8 mouse cellular contexts compared by ENCODE assay signal in the genomic region with DNA sequence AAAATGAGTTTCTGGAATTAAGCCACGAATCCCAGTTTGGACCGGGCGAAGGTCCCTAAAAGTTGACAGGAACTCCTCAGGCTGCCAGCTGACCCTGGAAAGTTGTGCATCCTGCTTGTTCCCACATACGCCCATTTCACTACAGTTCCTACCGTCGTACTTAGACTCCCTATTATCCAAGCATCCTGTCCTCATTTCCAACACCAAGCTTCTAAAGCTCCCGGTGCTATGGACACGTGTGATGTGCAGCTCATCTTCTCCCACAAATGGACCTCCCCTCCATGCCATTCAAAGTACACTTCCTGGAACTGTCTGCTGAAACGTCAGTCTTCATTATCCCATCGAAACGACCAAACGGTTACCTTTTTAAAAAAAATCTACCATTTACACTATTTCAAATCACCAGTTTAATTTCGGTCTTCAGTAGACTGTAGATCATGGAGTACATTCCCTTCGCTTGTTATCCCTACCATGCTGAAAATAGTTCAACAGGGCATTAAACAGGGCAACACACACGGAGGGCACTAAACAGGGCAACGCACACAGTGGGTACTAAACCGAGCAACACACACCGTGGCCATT. TPM values are rescaled to one million over a fixed set of nuclear protein-coding genes. Genes with fewer than 3 reads are reported as not detected.
DNase-seq lines count a peak whose midpoint lies in the region; ATAC-seq and TF ChIP-seq lines count a peak whose summit lies in the region.

No protein-coding gene starts in this region.

- H3K36me3 ChIP-seq in embryonic facial prominence, embryonic 10.5 days (replicated peaks) = peaks cover 4% of the 10 kb centered on the region; the same call in 1 of the 2 replicates
- H3K36me3 ChIP-seq in hindbrain, embryonic 10.5 days = peaks cover 4% of the 10 kb centered on the region
- H3K36me3 ChIP-seq in limb, embryonic 12.5 days = no peaks in the 10 kb centered on the region
- no peaks in the 10 kb centered on the region for H3K36me3 ChIP-seq in midbrain, embryonic 16.5 days (ENCODE audit: control insufficient read depth, insufficient read depth, low read length)

- peaks cover 17% of the 10 kb centered on the region for H3K4me1 ChIP-seq in embryonic facial prominence, embryonic 10.5 days
- H3K4me1 ChIP-seq in hindbrain, embryonic 10.5 days (replicated peaks) = peaks cover 24% of the 10 kb centered on the region
- peaks cover 23% of the 10 kb centered on the region for H3K4me1 ChIP-seq in limb, embryonic 12.5 days (replicated peaks)
- H3K4me1 ChIP-seq in midbrain, embryonic 16.5 days (ENCODE audit: control insufficient read depth, insufficient read depth, low read length) = peaks cover 19% of the 10 kb centered on the region

- no peak for ATAC-seq in limb, embryonic 12.5 days (ENCODE audit: insufficient number of reproducible peaks, insufficient read depth, low FRiP score, low TSS enrichment, low read depth)
- peak; percentile 19; the same call in 1 of the 2 replicates for ATAC-seq in midbrain, embryonic 16.5 days

- H3K27me3 ChIP-seq in embryonic facial prominence, embryonic 10.5 days (replicated peaks; ENCODE audit: low read depth, poor library complexity, severe bottlenecking) = no peaks in the 10 kb centered on the region
- H3K27me3 ChIP-seq in hindbrain, embryonic 10.5 days (ENCODE audit: insufficient read depth, poor library complexity, severe bottlenecking) = no peaks in the 10 kb centered on the region
- H3K27me3 ChIP-seq in limb, embryonic 12.5 days = no peaks in the 10 kb centered on the region
- H3K27me3 ChIP-seq in midbrain, embryonic 16.5 days (ENCODE audit: control insufficient read depth, insufficient read depth, low read depth, low read length) = no peaks in the 10 kb centered on the region

- 16% methylated on average over 18 of the region's 18 CpGs for WGBS in embryonic facial prominence, embryonic 10.5 days
- WGBS in hindbrain, embryonic 10.5 days = 18% methylated on average over 18 of the region's 18 CpGs
- 17% methylated on average over 18 of the region's 18 CpGs for WGBS in limb, embryonic 12.5 days
- WGBS in midbrain, embryonic 16.5 days = 14% methylated on average over 18 of the region's 18 CpGs

- peak overlapping the region; percentile 79 for H3K4me2 ChIP-seq in limb, embryonic 12.5 days
- peak overlapping the region; percentile 90 for H3K4me2 ChIP-seq in midbrain, embryonic 16.5 days (ENCODE audit: low read length)

- H3K9ac ChIP-seq in limb, embryonic 12.5 days (replicated peaks) = peak overlapping the region; percentile 86
- peak overlapping the region; percentile 85 for H3K9ac ChIP-seq in midbrain, embryonic 16.5 days (ENCODE audit: low read depth, low read length)

- no peak for DNase-seq in layer of hippocampus, adult 2 months (ENCODE audit: low spot score in 2 of 2)
- DNase-seq in layer of hippocampus, postnatal 25 days (ENCODE audit: extremely low spot score in 1 of 2, low spot score in 1 of 2) = no peak
- DNase-seq in MN1 (ENCODE audit: low spot score) = peak; percentile 7
- DNase-seq in embryonic facial prominence, embryonic 10.5 days (ENCODE audit: low spot score) = no peak
- DNase-seq in hindbrain, embryonic 10.5 days (ENCODE audit: low spot score) = peak; percentile 11
- DNase-seq in urinary bladder, adult 18-20 months (ENCODE audit: low spot score in 2 of 2) = no peak

- no peak for TF ChIP-seq CTCF in layer of hippocampus, adult 2 months (conservative IDR thresholded peaks at IDR 0.05)

- no peaks in the 10 kb centered on the region for H3K9me3 ChIP-seq in embryonic facial prominence, embryonic 10.5 days
- no peaks in the 10 kb centered on the region for H3K9me3 ChIP-seq in hindbrain, embryonic 10.5 days
- H3K9me3 ChIP-seq in limb, embryonic 12.5 days = no peaks in the 10 kb centered on the region
- no peaks in the 10 kb centered on the region for H3K9me3 ChIP-seq in midbrain, embryonic 16.5 days (replicated peaks; ENCODE audit: control insufficient read depth, low read length, poor library complexity, severe bottlenecking)

- H3K4me3 ChIP-seq in layer of hippocampus, adult 2 months = peak overlapping the region; percentile 71
- H3K4me3 ChIP-seq in embryonic facial prominence, embryonic 10.5 days = peak overlapping the region; percentile 95
- peak overlapping the region; percentile 99 for H3K4me3 ChIP-seq in hindbrain, embryonic 10.5 days
- peak overlapping the region; percentile 97 for H3K4me3 ChIP-seq in limb, embryonic 12.5 days (replicated peaks)
- H3K4me3 ChIP-seq in midbrain, embryonic 16.5 days (ENCODE audit: low read depth, low read length) = peak overlapping the region; percentile 88

- H3K27ac ChIP-seq in layer of hippocampus, adult 2 months = peak overlapping the region; percentile 100
- H3K27ac ChIP-seq in embryonic facial prominence, embryonic 10.5 days (replicated peaks) = peak overlapping the region; percentile 99
- H3K27ac ChIP-seq in hindbrain, embryonic 10.5 days = peak overlapping the region; percentile 99
- H3K27ac ChIP-seq in limb, embryonic 12.5 days = peak overlapping the region; percentile 100
- H3K27ac ChIP-seq in midbrain, embryonic 16.5 days (ENCODE audit: low read length) = peak overlapping the region; percentile 100

RNA-seq across cellular contexts. Expression of a gene that starts 1.5 kb away (rescaled TPM):
- 10 to 100 TPM; 26.3 to 26.6 TPM for total RNA-seq in layer of hippocampus, adult 2 months (2021)
- 10 to 100 TPM; 26.8 to 27.2 TPM for total RNA-seq in layer of hippocampus, postnatal 25 days (2021)
- polyA plus RNA-seq in embryonic facial prominence, embryonic 10.5 days (2016; fragmentation: Nextera tagmentation; extraction: Ambion mirVana) = 98.8 and 102 TPM in 2 replicates
- 71.1 and 102 TPM in 2 replicates for polyA plus RNA-seq in hindbrain, embryonic 10.5 days (2016; fragmentation: Nextera tagmentation; extraction: Ambion mirVana)
- 141 and 145 TPM in 2 replicates for polyA plus RNA-seq in limb, embryonic 12.5 days (2016; fragmentation: Nextera tagmentation; extraction: Ambion mirVana)
- polyA plus RNA-seq in midbrain, embryonic 16.5 days (2015; fragmentation: Nextera tagmentation; extraction: Ambion mirVana) = 21.6 and 24.6 TPM in 2 replicates

Comparison
In these comparisons a context has a peak if more than half of its experiments do, and no peak if none do; other contexts are left out.
1. DNase-seq: peak in MN1 (single experiment) and hindbrain, embryonic 10.5 days (single experiment); none in layer of hippocampus, adult 2 months (0 of 2), layer of hippocampus, postnatal 25 days (0 of 2), embryonic facial prominence, embryonic 10.5 days (single experiment) and urinary bladder, adult 18-20 months (0 of 2).
2. Peak in every context shown above with its lines, with median percentiles within 50 percentile points of each other: H3K27ac ChIP-seq and H3K4me3 ChIP-seq.